Mouse (Mus musculus) olfactory bulb, adult 2 months (tissue): ENCODE results near the gene Clybl. TPM values are rescaled to one million over a fixed set of nuclear protein-coding genes. Genes with fewer than 3 reads are reported as not detected.

ENCODE experiments used
- H3K27ac ChIP-seq: fragments of 200-500 bp; 2 replicates; pipeline ENCODE4 v1.5.1; 2012; ENCODE audit warnings: low read depth, low read length; ENCODE audit not compliant: insufficient read depth
- H3K4me1 ChIP-seq: fragments of 200-500 bp; 2 replicates; pipeline ENCODE4 v1.6.1; 2012; ENCODE audit warnings: low read length; ENCODE audit not compliant: control insufficient read depth, insufficient read depth
- H3K4me3 ChIP-seq: fragments of 200-500 bp; 2 replicates; pipeline ENCODE4 v1.5.1; 2012; ENCODE audit warnings: mild to moderate bottlenecking, low read depth, low read length, moderate library complexity; ENCODE audit not compliant: insufficient read depth
- CTCF ChIP-seq: fragments of 200-500 bp; IDR thresholded peaks from 2 replicates; pipeline ENCODE4 v1.5.1; 2012; ENCODE audit warnings: low read depth, mild to moderate bottlenecking, low read length, moderate library complexity; ENCODE audit not compliant: insufficient read depth
- POLR2A ChIP-seq: fragments of 200-500 bp; IDR thresholded peaks from 2 replicates; pipeline ENCODE4 v1.6.1; 2012; ENCODE audit warnings: mild to moderate bottlenecking, low read depth, low read length, moderate library complexity; ENCODE audit not compliant: insufficient read depth
- WGBS: fragments of 180-500 bp; shearing (Covaris S2); methylation state at CpG from one replicate; pipeline ENCODE4 v1.1.7; 2018; 5-methylcytosine and 5-hydroxymethylcytosine counted together
- polyA plus RNA-seq: library from polyadenylated mRNA; stranded (reverse); fragments of >200 nt; gene quantifications from 2 replicates; pipeline ENCODE4 v1.2.4, GENCODE M21; 2012; ENCODE audit warnings: low replicate concordance; ENCODE audit not compliant: missing spikeins, insufficient read depth, insufficient read length

Gene Clybl
- polyA plus RNA-seq, 1 experiment: not detected

DNA sequence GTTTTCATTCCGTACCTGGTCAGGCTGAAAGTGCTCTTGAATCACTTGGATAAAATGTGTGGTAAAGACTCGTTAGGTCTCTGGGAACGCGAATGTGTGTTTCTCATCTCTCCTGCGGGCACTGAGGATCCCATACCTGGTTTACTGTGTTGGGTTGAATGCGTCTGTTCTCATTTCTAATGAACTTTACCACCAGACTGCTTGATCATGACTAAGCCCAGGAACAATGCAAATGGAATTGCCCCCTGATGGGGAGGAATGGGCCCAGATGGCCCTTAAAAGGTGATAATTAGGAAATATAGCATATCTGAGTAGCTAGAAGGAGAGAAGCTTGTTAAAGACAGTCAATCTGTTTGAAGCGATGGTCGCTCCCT, 74.7 kb downstream of the Clybl start:
- WGBS: 70% methylated on average over 8 of the region's 8 CpGs
- Histone ChIP-seq H3K27ac (no peak overlapping the region), H3K4me1 (peaks cover 3% of the 10 kb centered on the region; the same call in 1 of the 2 replicates), H3K4me3 (no peak overlapping the region)
- TF ChIP-seq POLR2A (no peak), CTCF (no peak)

DNA sequence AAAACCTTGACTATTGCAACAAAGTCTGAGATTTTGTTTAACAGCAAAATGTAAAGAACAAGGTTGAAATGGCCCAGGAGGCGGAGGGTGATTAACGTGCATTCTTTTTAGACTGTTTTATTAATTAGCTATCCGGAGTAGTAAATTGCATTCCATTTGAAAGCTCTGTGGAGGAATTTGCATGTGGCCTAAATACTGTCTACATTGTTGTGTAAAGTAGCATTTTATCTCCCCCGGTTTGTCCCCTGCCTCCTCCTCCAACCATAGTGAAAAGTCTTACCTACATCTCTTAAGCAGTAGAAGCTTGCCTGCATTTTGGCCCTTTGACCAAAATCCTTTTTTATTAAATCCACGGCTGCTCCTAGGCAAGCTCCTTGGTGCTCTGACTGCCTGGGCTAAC, 76.8 kb downstream of the Clybl start:
- WGBS: 66% methylated on average over 5 of the region's 5 CpGs
- Histone ChIP-seq H3K4me3 (no peak overlapping the region), H3K4me1 (peaks cover 3% of the 10 kb centered on the region; the same call in 1 of the 2 replicates), H3K27ac (no peak overlapping the region)
- TF ChIP-seq POLR2A: no peak
- TF ChIP-seq CTCF: no peak

DNA sequence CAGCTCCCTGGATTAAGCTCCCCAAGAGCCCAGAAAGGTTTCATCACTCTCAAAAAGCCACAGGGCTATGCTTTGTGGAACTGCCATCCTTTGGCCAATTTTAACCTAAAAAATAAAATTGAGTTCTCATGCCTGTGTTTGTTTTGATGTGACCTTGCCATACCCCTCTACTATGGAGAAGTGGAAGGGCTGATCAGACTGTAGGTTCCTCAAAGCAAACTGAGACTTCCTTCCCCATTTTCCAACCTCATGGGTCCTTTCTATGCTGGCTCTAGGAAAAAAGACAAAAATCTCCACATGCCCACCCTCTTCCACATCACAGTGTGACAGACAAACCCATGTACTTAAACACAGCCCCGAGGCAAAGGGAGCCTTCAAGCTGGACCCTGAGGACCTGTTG, 79.7 kb downstream of the Clybl start:
- WGBS: 90% methylated on average over 1 of the region's 1 CpGs
- Histone ChIP-seq H3K4me3 (no peak overlapping the region), H3K4me1 (no peaks in the 10 kb centered on the region), H3K27ac (no peak overlapping the region)
- no peak for TF ChIP-seq POLR2A
- TF ChIP-seq CTCF: no peak

DNA sequence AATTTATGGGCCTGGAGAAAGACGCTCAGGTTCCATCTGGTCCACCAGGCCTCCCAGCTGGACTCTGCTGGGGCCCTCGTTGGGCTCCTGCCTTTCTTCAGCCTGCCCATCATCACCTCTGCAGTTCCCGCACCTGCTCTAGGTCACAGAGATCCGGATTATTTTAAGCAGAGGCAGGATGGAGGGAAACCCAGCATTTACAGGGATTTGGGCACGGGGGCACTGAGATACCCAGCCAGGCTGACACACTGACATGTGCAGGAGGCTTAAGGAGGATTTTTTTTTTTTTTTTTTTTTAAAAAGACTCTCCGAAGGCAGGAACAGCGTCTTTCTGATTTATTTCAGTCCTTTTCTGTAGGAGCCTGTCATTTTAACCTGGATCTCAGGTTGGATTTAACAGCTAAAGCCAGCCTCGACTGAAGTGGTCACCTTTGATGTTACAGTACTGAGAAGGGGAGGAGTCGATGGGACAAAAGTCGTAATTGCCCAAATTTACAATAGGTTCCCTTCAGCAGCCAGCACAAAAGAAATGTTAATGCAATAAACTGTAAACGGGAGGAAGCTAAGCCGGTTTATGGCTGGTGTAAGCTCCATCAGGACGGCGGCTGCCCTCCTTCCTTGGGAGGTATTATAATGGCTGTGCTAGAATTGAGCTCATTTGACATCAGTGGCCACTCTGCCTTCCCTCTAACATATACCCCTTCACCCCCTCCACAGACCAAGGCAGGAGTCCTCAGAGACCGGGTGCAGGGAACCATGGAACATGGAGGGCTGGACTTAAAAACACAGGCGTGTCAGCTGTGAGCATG, 81.6 kb downstream of the Clybl start:
- Histone ChIP-seq H3K27ac (no peak overlapping the region), H3K4me3 (no peak overlapping the region), H3K4me1 (no peaks in the 10 kb centered on the region)
- 69% methylated on average over 16 of the region's 16 CpGs for WGBS
- TF ChIP-seq CTCF (no peak), POLR2A (no peak)

DNA sequence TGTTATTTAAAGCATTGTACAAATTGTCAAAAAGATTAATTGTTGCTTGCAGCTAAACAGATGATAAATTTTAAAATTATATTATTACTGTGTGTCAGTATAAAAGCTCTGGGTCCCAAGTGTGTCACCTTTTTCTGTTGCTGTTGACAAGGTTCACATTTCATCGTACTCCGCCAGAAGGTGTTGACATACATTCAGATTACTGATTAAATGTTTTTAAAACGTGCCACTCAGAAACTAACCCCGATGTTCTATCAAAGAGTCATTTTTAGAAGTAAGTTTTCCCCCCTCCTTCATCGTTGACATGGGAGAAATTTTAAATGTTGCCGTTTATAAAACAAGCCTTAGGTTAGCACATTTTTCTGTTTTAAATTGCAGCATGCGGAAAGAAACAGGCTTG, 83.7 kb downstream of the Clybl start:
- Histone ChIP-seq H3K4me1 (no peaks in the 10 kb centered on the region), H3K27ac (no peak overlapping the region), H3K4me3 (no peak overlapping the region)
- TF ChIP-seq POLR2A (no peak), CTCF (no peak)
- WGBS: 89% methylated on average over 7 of the region's 7 CpGs

DNA sequence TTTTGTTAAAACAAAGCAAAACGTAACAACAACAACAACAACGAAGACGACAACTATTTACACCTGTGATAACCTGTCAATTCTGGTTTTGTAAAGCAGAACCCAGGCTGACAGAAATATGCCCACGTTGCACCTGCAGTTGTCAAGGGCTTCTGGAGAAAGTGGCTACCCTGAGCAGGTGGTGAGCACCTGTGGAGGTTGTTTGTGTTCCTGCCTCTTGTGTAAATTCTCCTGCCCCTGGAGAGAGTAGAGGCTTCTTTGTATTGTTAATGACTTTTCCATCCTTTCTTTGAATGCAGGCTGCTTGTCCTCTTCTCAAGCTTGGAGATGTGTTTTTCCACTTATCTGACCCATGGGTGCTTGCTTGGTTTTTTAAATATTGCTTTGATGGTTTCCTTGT, 86.1 kb downstream of the Clybl start:
- 71% methylated on average over 4 of the region's 4 CpGs for WGBS
- Histone ChIP-seq H3K4me3 (no peak overlapping the region), H3K27ac (no peak overlapping the region), H3K4me1 (no peaks in the 10 kb centered on the region; the same call in 1 of the 2 replicates)
- TF ChIP-seq POLR2A: no peak
- no peak for TF ChIP-seq CTCF

DNA sequence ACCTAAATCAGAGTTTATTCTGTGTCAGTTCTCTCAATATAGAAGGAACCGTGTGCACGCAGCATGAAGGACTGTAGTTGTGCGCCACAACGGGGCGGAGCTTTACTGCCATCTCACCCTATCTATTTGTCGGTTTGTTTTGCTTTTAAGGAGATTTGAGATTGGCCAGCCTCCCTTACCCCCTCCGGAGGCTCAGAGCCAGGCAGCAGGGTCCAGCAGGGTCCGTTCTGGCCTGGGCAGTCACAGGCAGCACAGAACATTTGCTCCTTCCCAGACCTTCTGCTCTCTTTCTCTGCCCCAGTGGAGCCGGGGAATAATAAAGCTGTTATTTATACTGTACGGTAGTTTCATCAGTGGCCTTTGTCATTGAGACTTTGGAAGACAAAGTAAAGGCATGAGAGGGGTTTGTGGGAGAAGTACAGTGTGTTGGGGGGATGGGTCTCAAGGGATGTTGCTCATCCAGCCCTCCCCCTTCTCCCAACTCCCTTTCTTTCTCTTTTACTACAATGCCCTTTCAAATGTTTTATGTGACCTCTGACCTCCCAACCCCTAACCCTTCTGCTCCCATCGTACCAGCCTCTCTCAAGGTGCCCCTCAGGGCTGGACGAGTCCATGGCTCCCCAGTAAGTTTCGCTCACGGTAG, 89.7 kb downstream of the Clybl start:
- WGBS: 59% methylated on average over 14 of the region's 14 CpGs

DNA sequence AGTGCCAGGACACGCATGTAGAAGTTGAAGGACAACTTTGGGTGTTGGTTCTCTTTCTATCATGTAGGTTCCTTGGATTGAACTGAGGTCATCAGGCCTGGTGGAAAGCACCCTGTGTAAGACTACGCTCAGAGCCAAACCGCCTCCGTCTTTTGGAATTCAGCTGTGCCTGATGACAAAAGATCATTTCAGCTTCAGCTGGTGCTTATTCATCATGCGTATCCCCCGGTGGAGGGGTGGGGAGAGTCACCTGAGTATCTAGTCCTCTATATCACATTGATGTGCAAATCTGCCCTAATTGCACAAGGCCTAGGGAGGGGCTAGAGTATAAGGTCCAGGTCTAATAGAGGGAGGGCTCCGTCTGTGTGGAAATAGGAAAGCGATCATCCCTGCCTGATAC, 95.6 kb downstream of the Clybl start:
- WGBS: 93% methylated on average over 8 of the region's 8 CpGs
- Histone ChIP-seq H3K27ac (no peak overlapping the region), H3K4me3 (no peak overlapping the region), H3K4me1 (no peaks in the 10 kb centered on the region)
- TF ChIP-seq CTCF: no peak
- TF ChIP-seq POLR2A: no peak

More for the DNA sequence above, 89.7 kb downstream of the Clybl start:
- H3K27ac ChIP-seq: no peak overlapping the region
- TF ChIP-seq CTCF: no peak
- no peak for TF ChIP-seq POLR2A
- no peak overlapping the region for H3K4me3 ChIP-seq
- H3K4me1 ChIP-seq: no peaks in the 10 kb centered on the region; the same call in 1 of the 2 replicates
